Mouse (Mus musculus): Measurements from ENCODE around the gene Galp.

Galp gene

GRCm38 (mm10) chr7:6196790-6197189 is at the start of gene Galp:
TSS of gene Galp (plus strand) at chr7:6197090.
- in situ Hi-C loops (cut with MboI), result loop anchor here (10.0 kb wide), 1 partner anchor 72 kb away; no protein-coding TSS in a partner anchor

GRCm38 (mm10) chr7:6147688-6148087 is 49.2 kb upstream of the Galp start:
- in situ Hi-C loops (cut with MboI), result no loop called here

GRCm38 (mm10) chr7:6151266-6151665 is 45.6 kb upstream of the Galp start:
- in situ Hi-C loops (cut with MboI), result no loop called here

- in situ Hi-C loops (cut with MboI), result no loop called here
These were observed 44.9 kb upstream of the Galp start for GRCm38 (mm10) chr7:6152036-6152435.

- in situ Hi-C loops (cut with MboI), result no loop called here
These were observed 43.8 kb upstream of the Galp start for GRCm38 (mm10) chr7:6153131-6153530.

GRCm38 (mm10) chr7:6154164-6154563 is 42.7 kb upstream of the Galp start:
- in situ Hi-C loops (cut with MboI), result no loop called here

GRCm38 (mm10) chr7:6155031-6155872 is 41.6 kb upstream of the Galp start:
- in situ Hi-C loops (cut with MboI), result no loop called here

GRCm38 (mm10) chr7:6155901-6156411 is 40.9 kb upstream of the Galp start, which contains the start of gene Zfp787:
TSS of gene Zfp787 (minus strand) at chr7:6155997.
- in situ Hi-C loops (cut with MboI), result no loop called here

- in situ Hi-C loops (cut with MboI), result no loop called here
These were observed 39.9 kb upstream of the Galp start for GRCm38 (mm10) chr7:6156901-6157472.

GRCm38 (mm10) chr7:6157479-6157878 is 39.4 kb upstream of the Galp start:
- in situ Hi-C loops (cut with MboI), result no loop called here

- in situ Hi-C loops (cut with MboI), result no loop called here
These were observed 37.3 kb upstream of the Galp start for GRCm38 (mm10) chr7:6159604-6160003.

- in situ Hi-C loops (cut with MboI), result no loop called here
These were observed 35.3 kb upstream of the Galp start for GRCm38 (mm10) chr7:6161541-6161940.

- in situ Hi-C loops (cut with MboI), result no loop called here
These were observed 34.7 kb upstream of the Galp start for GRCm38 (mm10) chr7:6162172-6162571.

- in situ Hi-C loops (cut with MboI), result no loop called here
These were observed 32.2 kb upstream of the Galp start for GRCm38 (mm10) chr7:6164671-6165070.

GRCm38 (mm10) chr7:6169403-6169802 is 27.5 kb upstream of the Galp start:
- in situ Hi-C loops (cut with MboI), result no loop called here

- in situ Hi-C loops (cut with MboI), result no loop called here
These were observed 26.5 kb upstream of the Galp start for GRCm38 (mm10) chr7:6170391-6170790.

- in situ Hi-C loops (cut with MboI), result no loop called here
These were observed 26.0 kb upstream of the Galp start for GRCm38 (mm10) chr7:6170871-6171270.

GRCm38 (mm10) chr7:6171444-6172005 is 25.4 kb upstream of the Galp start:
- in situ Hi-C loops (cut with MboI), result no loop called here

- in situ Hi-C loops (cut with MboI), result no loop called here
These were observed 24.8 kb upstream of the Galp start, which contains the start of gene Zfp444 for GRCm38 (mm10) chr7:6172006-6172649. TSS of gene Zfp444 (plus strand) at chr7:6172226.

- in situ Hi-C loops (cut with MboI), result no loop called here
These were observed 24.1 kb upstream of the Galp start for GRCm38 (mm10) chr7:6172674-6173244.

GRCm38 (mm10) chr7:6173872-6174271 is 23.0 kb upstream of the Galp start:
- in situ Hi-C loops (cut with MboI), result no loop called here
